Mouse (Mus musculus): Measurements from ENCODE around the gene Asxl2.

DNA sequence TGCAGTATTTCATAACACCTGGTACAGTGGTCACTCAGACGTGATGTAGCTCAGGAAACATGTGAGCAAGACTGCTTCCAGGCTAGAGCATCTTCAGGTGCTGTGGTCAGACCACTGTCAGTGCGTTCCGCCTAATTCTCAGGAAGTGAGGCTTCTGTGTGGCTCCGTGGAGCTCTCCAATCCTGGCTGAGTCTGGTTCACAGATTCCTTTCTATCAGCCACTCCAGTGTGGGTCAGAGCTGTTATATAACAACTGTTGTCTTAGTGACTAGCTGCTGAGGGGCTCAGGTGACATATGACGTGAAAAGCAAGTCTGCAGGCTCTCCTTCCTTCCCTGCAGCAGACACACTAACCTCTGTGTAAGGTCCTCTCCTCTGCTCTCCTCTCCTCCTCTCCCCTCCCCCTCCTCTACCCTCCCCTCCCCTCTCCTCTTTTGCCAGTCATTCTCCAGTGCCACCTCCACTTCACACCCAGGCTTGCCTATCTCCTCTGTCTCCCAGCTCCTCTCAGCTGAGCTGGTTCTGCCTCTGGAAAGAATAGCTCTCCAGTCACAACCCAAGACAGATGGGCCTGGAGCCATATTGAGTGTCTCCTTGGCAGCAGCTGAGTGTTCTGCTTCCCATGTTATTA, 122.0 kb downstream of the Asxl2 start:
- TF ChIP-seq CTCF (IDR thresholded peaks at IDR 0.05; ENCODE audit: control insufficient read depth, insufficient read depth, insufficient replicate concordance, low read depth, low read length) (no peak), POLR2A (IDR thresholded peaks at IDR 0.05; ENCODE audit: control insufficient read depth, low read depth, low read length) (no peak)

Data from testis, adult 2 months (tissue).